Mouse (Mus musculus): Measurements from ENCODE around the gene Map2k2.

DNA sequence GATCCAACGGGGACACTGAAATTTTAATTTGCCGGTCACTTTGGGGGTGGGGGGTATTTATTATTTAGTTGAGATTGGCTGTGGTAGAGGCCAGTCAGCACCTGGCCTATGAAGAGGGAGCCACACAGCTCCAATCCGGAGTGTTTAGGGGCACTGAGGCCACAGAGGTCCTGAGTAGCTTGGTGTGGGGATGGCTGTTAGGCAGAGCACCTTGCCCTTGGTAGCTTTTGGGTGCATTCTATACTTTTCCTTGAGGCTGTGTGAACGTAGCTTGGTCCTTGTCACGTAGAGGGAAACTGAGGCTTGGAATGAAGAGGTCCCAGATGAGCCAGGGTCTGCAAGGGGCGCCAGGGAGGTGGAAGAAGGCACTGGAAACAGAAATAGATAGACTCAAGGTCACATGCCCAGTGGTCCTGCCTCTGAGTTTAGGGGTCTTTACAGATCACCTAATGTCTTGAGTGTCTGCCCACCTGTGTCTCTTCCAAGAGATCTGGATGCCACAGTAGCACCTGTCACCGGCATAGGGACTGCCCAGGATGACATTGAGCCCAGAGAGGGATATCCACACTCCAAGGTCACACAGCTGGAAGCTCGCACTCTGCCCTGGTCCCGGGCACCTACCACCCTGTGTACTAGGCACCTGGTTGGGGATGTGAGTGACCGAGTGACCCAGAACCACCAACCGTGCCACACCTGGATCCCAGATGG lies 33.3 kb downstream of the Map2k2 start:
- TF ChIP-seq GATA1 (IDR thresholded peaks at IDR 0.05; ENCODE audit: borderline replicate concordance, low read length) (no peak), FLI1 (IDR thresholded peaks at IDR 0.05; ENCODE audit: low read length) (no peak)
